Mouse (Mus musculus): ENCODE data around the gene Arhgap25. TPM values are rescaled to one million over a fixed set of nuclear protein-coding genes. Genes with fewer than 3 reads are reported as not detected.
"Not testable (repeated sequence)": the region's sequence is repeated elsewhere in the genome, so short reads cannot be mapped to it uniquely, and the experiment has no call there.

Gene Arhgap25
- total and polyA plus RNA-seq, 3 experiments = 3.4 to 5.2 TPM; not detected in 1

DNA sequence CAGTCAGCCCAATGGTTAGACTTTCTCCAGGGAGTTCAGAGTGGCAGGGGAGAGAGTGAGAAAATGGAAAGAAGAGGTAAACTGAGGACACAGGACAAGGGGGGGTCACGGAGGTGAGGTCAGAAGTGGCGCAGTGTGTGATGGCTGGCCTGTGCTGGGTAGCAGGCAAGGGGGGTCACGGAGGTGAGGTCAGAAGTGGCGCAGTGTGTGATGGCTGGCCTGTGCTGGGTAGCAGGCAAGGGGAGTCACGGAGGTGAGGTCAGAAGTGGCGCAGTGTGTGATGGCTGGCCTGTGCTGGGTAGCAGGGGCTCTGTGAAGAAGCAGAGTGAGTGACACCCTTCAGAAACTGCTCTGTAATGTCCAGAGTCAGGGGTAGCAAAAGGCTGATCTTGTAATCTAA, 11.4 kb downstream of the Arhgap25 start:
- H3K27ac ChIP-seq (ENCODE audit: control insufficient read depth, low read depth, low read length); H3K27me3 ChIP-seq (ENCODE audit: control insufficient read depth in 1 of 2, insufficient read depth in 2 of 2, low read length in 2 of 2); H3K9ac ChIP-seq (ENCODE audit: control insufficient read depth, low read depth, low read length, poor library complexity, severe bottlenecking); DNase-seq (ENCODE audit: low read depth, low spot score); H3K4me1 ChIP-seq (ENCODE audit: control insufficient read depth in 1 of 2, insufficient read depth in 2 of 2, low read length in 2 of 2); H3K4me3 ChIP-seq (ENCODE audit: control insufficient read depth in 1 of 2, insufficient read depth in 1 of 2, low read depth in 2 of 2, low read length in 2 of 2); H3K36me3 ChIP-seq (ENCODE audit: control insufficient read depth in 1 of 2, insufficient read depth in 2 of 2, low read length in 2 of 2); H3K9me3 ChIP-seq (replicated peaks; ENCODE audit: insufficient read depth, low read length); H3K79me2 ChIP-seq (ENCODE audit: control insufficient read depth, insufficient read depth, low read length, poor library complexity): not testable (repeated sequence)

DNA sequence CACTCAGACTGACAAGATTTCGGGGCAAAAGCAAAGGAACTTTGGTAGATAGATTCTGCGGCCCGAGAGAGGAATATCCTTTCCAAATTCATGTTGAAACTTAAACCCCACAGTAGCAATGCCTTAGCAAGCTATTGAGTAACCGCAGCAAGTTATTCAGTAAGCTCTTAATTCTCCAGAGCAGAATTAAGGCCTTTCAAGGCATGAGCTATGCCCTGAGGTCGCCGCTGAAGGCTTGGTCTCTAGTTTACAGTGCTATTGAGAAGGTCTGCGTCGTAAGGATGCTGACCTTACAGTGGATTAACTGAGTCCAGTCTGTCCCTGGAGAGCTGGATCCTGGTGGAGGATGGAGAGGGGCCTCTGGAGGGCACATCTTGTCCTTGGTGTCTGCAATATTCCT, 12.5 kb downstream of the Arhgap25 start:
- H3K9me3 ChIP-seq (replicated peaks; ENCODE audit: insufficient read depth, low read length) = no peaks in the 10 kb centered on the region
- H3K27ac ChIP-seq (ENCODE audit: control insufficient read depth, low read depth, low read length) = no peak overlapping the region
- no peak overlapping the region for H3K9ac ChIP-seq (ENCODE audit: control insufficient read depth, low read depth, low read length, poor library complexity, severe bottlenecking)
- DNase-seq (ENCODE audit: low read depth, low spot score) = no peak
- peaks cover 0 to 3% of the 10 kb centered on the region in 2 experiments; a peak in 1 of 4 replicates for H3K4me1 ChIP-seq (ENCODE audit: control insufficient read depth in 1 of 2, insufficient read depth in 2 of 2, low read length in 2 of 2)
- no peak for TF ChIP-seq MYC (IDR thresholded peaks at IDR 0.05; ENCODE audit: low read depth, low read length)
- no peak for TF ChIP-seq USF2 (IDR thresholded peaks at IDR 0.05; ENCODE audit: borderline replicate concordance in 1 of 2, insufficient read depth in 1 of 2, low read depth in 1 of 2, low read length in 2 of 2)
- no peak for TF ChIP-seq CHD1 (IDR thresholded peaks at IDR 0.05; ENCODE audit: low read depth, low read length)
- no peak for TF ChIP-seq TBP (IDR thresholded peaks at IDR 0.05; ENCODE audit: low read depth, low read length)
- no peak for TF ChIP-seq SIN3A (IDR thresholded peaks at IDR 0.05; ENCODE audit: low read length)
- no peak for TF ChIP-seq ELF1 (IDR thresholded peaks at IDR 0.05; ENCODE audit: low read depth, low read length)
- no peak for TF ChIP-seq MAX (IDR thresholded peaks at IDR 0.05; ENCODE audit: low read length)
- TF ChIP-seq KAT2A (conservative IDR thresholded peaks at IDR 0.05; ENCODE audit: low read depth, low read length) = no peak
- no peak for TF ChIP-seq HCFC1 (IDR thresholded peaks at IDR 0.05; ENCODE audit: low read depth, low read length)
- no peak for TF ChIP-seq TAL1 (IDR thresholded peaks at IDR 0.05; ENCODE audit: low read length)
- TF ChIP-seq MAFK (IDR thresholded peaks at IDR 0.05; ENCODE audit: borderline replicate concordance, low read depth, low read length) = no peak
- TF ChIP-seq JUND (IDR thresholded peaks at IDR 0.05; ENCODE audit: low read depth, low read length) = no peak
- no peak for TF ChIP-seq BHLHE40 (IDR thresholded peaks at IDR 0.05; ENCODE audit: borderline replicate concordance, low read depth, low read length)
- no peak for TF ChIP-seq ETS1 (IDR thresholded peaks at IDR 0.05; ENCODE audit: low read depth, low read length)
- TF ChIP-seq RCOR1 (IDR thresholded peaks at IDR 0.05; ENCODE audit: low read depth, low read length) = no peak
- TF ChIP-seq GABPA (IDR thresholded peaks at IDR 0.05; ENCODE audit: low read depth, low read length) = no peak
- no peaks in the 10 kb centered on the region for H3K36me3 ChIP-seq (ENCODE audit: control insufficient read depth in 1 of 2, insufficient read depth in 2 of 2, low read length in 2 of 2)
- no peak overlapping the region for H3K4me3 ChIP-seq (ENCODE audit: control insufficient read depth in 1 of 2, insufficient read depth in 1 of 2, low read depth in 2 of 2, low read length in 2 of 2)
- H3K79me2 ChIP-seq (ENCODE audit: control insufficient read depth, insufficient read depth, low read length, poor library complexity) = no peaks in the 10 kb centered on the region
- no peaks in the 10 kb centered on the region for H3K27me3 ChIP-seq (ENCODE audit: control insufficient read depth in 1 of 2, insufficient read depth in 2 of 2, low read length in 2 of 2)

Measured in MEL (cell line).